Mouse (Mus musculus): ENCODE data around the gene Eya4. TPM values are rescaled to one million over a fixed set of nuclear protein-coding genes. Genes with fewer than 3 reads are reported as not detected.

Gene Eya4
- 2.3 TPM for polyA plus RNA-seq (2015; fragmentation: Illumina TruSeq; extraction: RNeasy Lipid Tissue Mini Kit (QIAGEN cat#74804); ENCODE audit: low read depth, low replicate concordance)

GRCm38 (mm10) chr10:23350011-23350911, at the start of gene Eya4:
Eya4 (minus strand) TSS chr10:23350786.

